Mouse (Mus musculus) hindbrain, postnatal 0 days (tissue): ENCODE results near the gene Ckap2l. TPM values are rescaled to one million over a fixed set of nuclear protein-coding genes. Genes with fewer than 3 reads are reported as not detected.

Experiments used
- ATAC-seq: fragments of 200-750 bp; cut with Nextera tagmentation; 2 replicates; pipeline ENCODE4 v1.8.0; 2017; ENCODE audit warnings: mild to moderate bottlenecking, moderate TSS enrichment, moderate library complexity
- DNase-seq: peaks from one replicate; pipeline ENCODE4 v3.0.0-alpha.2; 2015; ENCODE audit warnings: low spot score
- H3K27ac ChIP-seq: fragments of 300-500 bp; sonication (generic); 2 replicates; pipeline ENCODE4 v1.5.1; 2014; ENCODE audit warnings: mild to moderate bottlenecking
- H3K27me3 ChIP-seq: fragments of 300-500 bp; sonication (generic); 2 replicates; pipeline ENCODE4 v1.6.1; 2014; ENCODE audit warnings: low read length, mixed read lengths; ENCODE audit not compliant: insufficient read depth
- H3K36me3 ChIP-seq: fragments of 300-500 bp; sonication (generic); 2 replicates; pipeline ENCODE4 v1.6.1; 2014; ENCODE audit warnings: low read length, mixed read lengths; ENCODE audit not compliant: insufficient read depth
- H3K4me1 ChIP-seq: fragments of 300-500 bp; sonication (generic); 2 replicates; pipeline ENCODE4 v1.6.1; 2014; ENCODE audit warnings: antibody characterized with exemption, low read length, mixed read lengths; ENCODE audit not compliant: insufficient read depth
- H3K4me2 ChIP-seq: fragments of 300-500 bp; sonication (generic); 2 replicates; pipeline ENCODE4 v1.6.1; 2014; ENCODE audit warnings: low read depth, mild to moderate bottlenecking, low read length, moderate library complexity, mixed read lengths
- H3K4me3 ChIP-seq: fragments of 300-500 bp; sonication (generic); 2 replicates; pipeline ENCODE4 v1.5.1; 2014; ENCODE audit warnings: low read length
- H3K9ac ChIP-seq: fragments of 300-500 bp; sonication (generic); replicated peaks from 2 replicates; pipeline ENCODE4 v1.6.1; 2014; ENCODE audit warnings: mild to moderate bottlenecking, low read length, moderate library complexity, mixed read lengths
- H3K9me3 ChIP-seq: fragments of 300-500 bp; sonication (generic); 2 replicates; pipeline ENCODE4 v1.6.1; 2016; ENCODE audit warnings: low read length, mixed read lengths
- CTCF ChIP-seq: IDR thresholded peaks from 2 replicates; pipeline ENCODE4 v1.5.1; 2016; ENCODE audit warnings: antibody characterized with exemption, control low read depth, low read depth
- WGBS: fragments of 180-500 bp; shearing (Covaris S2); extraction: QIAGEN DNeasy Blood & Tissue Kit; methylation state at CpG from one replicate; pipeline ENCODE4 v1.1.7; 2014; 5-methylcytosine and 5-hydroxymethylcytosine counted together
- polyA plus RNA-seq: library from polyadenylated mRNA; unstranded; fragments of >200 nt; fragmentation: Nextera tagmentation; extraction: Ambion mirVana; gene quantifications from 2 replicates; pipeline ENCODE4 v1.2.1, GENCODE M21; 2015
- total RNA-seq: library from RNA; depleted of rRNA; stranded (reverse); fragments of >200 nt; gene quantifications from 2 replicates; pipeline ENCODE4 v1.2.3, GENCODE M21; 2014

The Ckap2l gene
- total and polyA plus RNA-seq, 2 experiments from 2014 or later: 8.9 to 9.7 TPM

DNA sequence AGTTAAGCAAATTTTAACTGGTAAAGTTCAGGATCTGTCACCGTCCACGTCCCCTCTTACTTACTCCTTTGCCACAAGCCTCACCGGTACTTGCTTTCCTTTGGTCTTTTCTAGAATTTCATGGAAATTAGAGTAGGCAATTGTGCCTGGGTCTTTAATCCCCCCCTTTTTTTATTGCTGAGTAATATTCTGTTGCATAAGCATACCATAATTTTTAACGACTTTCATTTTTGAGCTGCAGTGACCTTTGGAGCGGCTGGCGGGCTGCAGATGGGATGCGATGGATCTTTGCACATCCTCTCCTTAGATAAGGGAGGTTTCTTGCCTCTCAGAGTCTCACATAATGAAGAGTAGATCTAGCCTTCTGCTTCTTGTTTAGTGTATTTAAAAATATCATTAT, 67.7 kb downstream of the Ckap2l start:
- no peak for TF ChIP-seq CTCF
- ATAC-seq (no peak), DNase-seq (no peak)
- peaks cover 3% of the 10 kb centered on the region; the same call in 1 of the 2 replicates for H3K4me1 ChIP-seq
- no peak overlapping the region for H3K4me3 ChIP-seq
- no peak overlapping the region for H3K9ac ChIP-seq
- no peaks in the 10 kb centered on the region for H3K27me3 ChIP-seq
- no peak overlapping the region for H3K27ac ChIP-seq
- WGBS: 96% methylated on average over 7 of the region's 7 CpGs
- H3K4me2 ChIP-seq: no peak overlapping the region
- H3K36me3 ChIP-seq: no peaks in the 10 kb centered on the region
- H3K9me3 ChIP-seq: no peaks in the 10 kb centered on the region

DNA sequence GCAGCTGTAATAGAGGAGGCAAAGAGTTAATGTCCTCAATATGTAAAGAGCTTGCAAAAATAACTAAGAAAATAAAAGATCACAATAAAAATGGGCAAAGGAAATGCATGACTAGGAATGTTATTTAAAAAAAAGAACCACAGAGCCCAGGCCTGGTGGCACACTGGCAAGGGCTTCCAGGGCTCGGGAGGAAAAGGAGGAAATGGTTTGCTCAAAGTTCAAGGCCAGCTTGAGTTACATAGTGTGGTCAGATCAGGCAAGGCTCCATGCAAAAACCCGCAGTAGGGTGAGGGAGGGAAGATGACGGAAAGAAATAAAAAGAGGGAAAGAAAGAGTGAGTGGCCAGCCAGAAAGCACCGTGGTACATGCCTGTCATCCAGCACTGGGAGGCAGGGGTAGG, 68.4 kb downstream of the Ckap2l start:
- WGBS: 88% methylated on average over 4 of the region's 4 CpGs
- no peak overlapping the region for H3K4me3 ChIP-seq

DNA sequence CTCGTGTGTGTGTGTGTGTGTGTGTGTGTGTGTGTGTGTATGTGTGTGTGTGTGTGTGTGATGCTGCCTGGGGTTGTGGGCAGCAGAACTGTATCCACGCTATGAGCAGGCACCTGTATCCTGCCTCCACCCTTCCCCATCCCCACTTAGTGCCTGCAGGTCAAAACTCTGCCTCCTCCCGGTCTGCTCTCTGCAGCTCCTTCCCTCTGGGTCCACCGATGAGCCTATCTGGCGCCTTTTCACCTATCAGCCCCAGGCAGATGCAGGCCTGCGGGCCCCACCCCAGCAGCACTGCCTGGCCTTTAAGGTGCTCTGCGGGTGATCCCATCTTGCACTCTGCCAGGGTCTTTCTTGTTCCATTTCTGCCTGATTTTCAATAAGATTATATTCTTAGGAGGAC, 69.3 kb downstream of the Ckap2l start:
- no peaks in the 10 kb centered on the region for H3K9me3 ChIP-seq
- 76% methylated on average over 6 of the region's 7 CpGs for WGBS
- H3K27me3 ChIP-seq: no peaks in the 10 kb centered on the region
- H3K4me2 ChIP-seq: no peak overlapping the region
- H3K4me3 ChIP-seq: no peak overlapping the region
- no peaks in the 10 kb centered on the region for H3K36me3 ChIP-seq
- ATAC-seq: no peak
- TF ChIP-seq CTCF: no peak
- H3K27ac ChIP-seq: no peak overlapping the region
- no peak overlapping the region for H3K9ac ChIP-seq
- H3K4me1 ChIP-seq: peaks cover 2% of the 10 kb centered on the region; the same call in 1 of the 2 replicates
- DNase-seq: no peak

More for the DNA sequence above, 68.4 kb downstream of the Ckap2l start:
- DNase-seq (no peak), ATAC-seq (no peak)
- no peak for TF ChIP-seq CTCF
- Histone ChIP-seq H3K27me3 (no peaks in the 10 kb centered on the region), H3K4me2 (no peak overlapping the region), H3K4me1 (peaks cover 3% of the 10 kb centered on the region; the same call in 1 of the 2 replicates), H3K9me3 (no peaks in the 10 kb centered on the region), H3K36me3 (no peaks in the 10 kb centered on the region), H3K27ac (no peak overlapping the region), H3K9ac (no peak overlapping the region)

- Histone ChIP-seq H3K9me3 (no peaks in the 10 kb centered on the region), H3K4me1 (no peaks in the 10 kb centered on the region), H3K9ac (no peak overlapping the region), H3K27ac (no peak overlapping the region), H3K4me3 (no peak overlapping the region), H3K4me2 (no peak overlapping the region), H3K36me3 (no peaks in the 10 kb centered on the region), H3K27me3 (no peaks in the 10 kb centered on the region)
- no peak for TF ChIP-seq CTCF
- ATAC-seq (no peak), DNase-seq (no peak)
- 76% methylated on average over 7 of the region's 7 CpGs for WGBS
These were observed 69.9 kb downstream of the Ckap2l start for GRCm38 (mm10) chr2:129227011-129227529.

GRCm38 (mm10) chr2:129226296-129226851, 70.6 kb downstream of the Ckap2l start:
- H3K27me3 ChIP-seq: no peaks in the 10 kb centered on the region
- no peak overlapping the region for H3K4me2 ChIP-seq
- no peak overlapping the region for H3K9ac ChIP-seq
- H3K4me1 ChIP-seq: no peaks in the 10 kb centered on the region
- H3K4me3 ChIP-seq: no peak overlapping the region
- no peaks in the 10 kb centered on the region for H3K36me3 ChIP-seq
- no peak overlapping the region for H3K27ac ChIP-seq
- DNase-seq: no peak
- WGBS: 69% methylated on average over 11 of the region's 11 CpGs
- TF ChIP-seq CTCF: no peak
- H3K9me3 ChIP-seq: no peaks in the 10 kb centered on the region
- ATAC-seq: no peak

GRCm38 (mm10) chr2:129225251-129225819, 71.7 kb downstream of the Ckap2l start:
- no peaks in the 10 kb centered on the region for H3K36me3 ChIP-seq
- H3K27me3 ChIP-seq: no peaks in the 10 kb centered on the region
- 58% methylated on average over 17 of the region's 17 CpGs for WGBS
- H3K9me3 ChIP-seq: no peaks in the 10 kb centered on the region
- H3K4me2 ChIP-seq: no peak overlapping the region
- H3K27ac ChIP-seq: no peak overlapping the region
- no peaks in the 10 kb centered on the region for H3K4me1 ChIP-seq
- H3K9ac ChIP-seq: no peak overlapping the region
- no peak for ATAC-seq
- no peak for DNase-seq
- no peak overlapping the region for H3K4me3 ChIP-seq
- TF ChIP-seq CTCF: no peak

DNA sequence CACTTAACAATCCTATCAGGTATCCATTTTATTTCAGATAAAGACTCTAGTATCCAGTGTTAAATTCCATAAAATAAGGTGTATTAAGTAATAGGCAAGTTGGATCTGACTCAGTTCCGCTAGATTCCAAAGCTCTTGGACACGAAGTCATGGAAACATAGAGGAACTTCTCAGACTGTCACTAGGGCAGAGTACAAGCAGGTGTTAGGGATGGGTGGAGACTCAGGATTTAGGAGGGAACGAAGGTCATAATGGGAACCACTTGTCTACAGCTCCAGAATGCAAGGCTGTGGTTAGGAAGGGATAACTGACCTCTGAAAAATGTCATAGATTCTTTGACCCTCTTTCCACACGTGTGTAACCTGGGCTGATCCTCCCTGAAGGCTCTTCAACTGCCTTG, 72.8 kb downstream of the Ckap2l start:
- H3K9me3 ChIP-seq: no peaks in the 10 kb centered on the region
- no peaks in the 10 kb centered on the region for H3K4me1 ChIP-seq
- no peak overlapping the region for H3K4me3 ChIP-seq
- no peak for DNase-seq
- H3K27ac ChIP-seq: no peak overlapping the region
- ATAC-seq: no peak
- no peaks in the 10 kb centered on the region for H3K36me3 ChIP-seq
- no peaks in the 10 kb centered on the region for H3K27me3 ChIP-seq
- no peak for TF ChIP-seq CTCF
- WGBS: 84% methylated on average over 4 of the region's 4 CpGs
- H3K4me2 ChIP-seq: no peak overlapping the region
- no peak overlapping the region for H3K9ac ChIP-seq
